Mouse (Mus musculus): ENCODE data around the gene Rars2.
"Not testable (repeated sequence)": the region's sequence is repeated elsewhere in the genome, so short reads cannot be mapped to it uniquely, and the experiment has no call there.

Rars2 gene

GRCm38 (mm10) chr4:34614630-34615094 lies at the start of gene Rars2, which contains the start of gene Orc3:
TSS of gene Rars2 (plus strand) at chr4:34614957.
TSS of gene Orc3 (minus strand) at chr4:34614944.
- peak; percentile 95 for ATAC-seq (ENCODE audit: low TSS enrichment)

DNA sequence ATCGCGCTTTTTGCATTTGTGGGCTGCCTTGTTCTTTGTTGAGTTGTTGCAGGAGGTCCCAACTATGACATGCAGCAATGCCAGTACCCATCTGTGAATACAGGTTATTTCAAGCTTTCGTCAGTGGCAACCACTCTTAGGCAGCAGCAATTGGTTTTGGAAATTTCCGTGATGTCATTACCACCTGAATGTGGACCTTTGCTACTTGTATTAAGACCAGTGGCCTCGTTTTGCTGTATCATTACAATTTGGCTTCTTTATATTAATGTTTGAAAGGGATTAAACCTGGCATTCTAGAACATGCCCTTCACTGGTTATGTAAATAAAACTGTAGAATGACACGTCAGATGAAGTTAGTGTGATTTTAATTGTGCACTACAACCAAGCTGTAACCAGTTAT lies 48.5 kb upstream of the Rars2 start:
- no peak for ATAC-seq (ENCODE audit: low TSS enrichment)

DNA sequence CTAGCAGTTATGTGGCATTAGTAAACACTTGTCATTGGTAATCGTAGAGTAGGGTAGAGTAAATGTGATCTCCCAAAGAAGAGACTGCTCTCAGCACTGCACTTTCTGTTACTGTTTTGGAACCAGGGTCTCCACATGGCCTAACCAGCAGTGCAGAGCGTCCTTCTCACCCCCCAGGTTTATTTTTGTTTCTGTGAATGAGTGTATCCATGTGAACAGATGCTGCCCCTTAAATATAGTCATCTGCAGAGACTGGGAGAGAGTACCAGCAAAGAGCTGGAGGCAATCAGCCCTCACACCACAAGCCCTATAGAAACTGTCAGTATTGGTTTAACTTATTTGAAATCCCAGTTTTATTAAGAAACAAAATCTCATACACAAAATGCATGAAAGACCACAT lies 41.9 kb upstream of the Rars2 start:
- ATAC-seq (ENCODE audit: low TSS enrichment), result peak; percentile 74

- peak; percentile 72 for ATAC-seq (ENCODE audit: low TSS enrichment)
Observed at GRCm38 (mm10) chr4:34577028-34577427, 37.7 kb upstream of the Rars2 start.

- no peak for ATAC-seq (ENCODE audit: low TSS enrichment)
Observed at GRCm38 (mm10) chr4:34579215-34579614, 35.5 kb upstream of the Rars2 start.

DNA sequence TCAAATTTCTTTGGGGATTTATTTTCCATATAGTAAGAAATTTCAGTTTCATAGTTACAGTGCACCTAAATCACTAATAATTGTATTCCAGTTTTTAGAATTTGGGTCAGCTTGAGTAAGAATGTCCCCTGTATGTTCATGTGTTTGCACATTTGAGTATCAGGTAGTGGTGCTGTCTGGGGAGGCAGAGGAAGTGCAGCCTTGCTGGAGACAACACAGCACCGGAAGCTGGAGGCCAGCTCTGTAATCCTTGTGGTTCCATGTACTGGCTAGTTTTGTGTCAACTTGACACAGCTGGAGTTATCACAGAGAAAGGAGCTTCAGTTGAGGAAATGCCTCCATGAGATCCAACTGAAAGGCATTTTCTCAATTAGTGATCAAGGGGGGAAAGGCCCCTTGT lies 33.3 kb upstream of the Rars2 start:
- not testable (repeated sequence) for ATAC-seq (ENCODE audit: low TSS enrichment)

GRCm38 (mm10) chr4:34581990-34582389 lies 32.8 kb upstream of the Rars2 start:
- ATAC-seq (ENCODE audit: low TSS enrichment), result peak; percentile 60

DNA sequence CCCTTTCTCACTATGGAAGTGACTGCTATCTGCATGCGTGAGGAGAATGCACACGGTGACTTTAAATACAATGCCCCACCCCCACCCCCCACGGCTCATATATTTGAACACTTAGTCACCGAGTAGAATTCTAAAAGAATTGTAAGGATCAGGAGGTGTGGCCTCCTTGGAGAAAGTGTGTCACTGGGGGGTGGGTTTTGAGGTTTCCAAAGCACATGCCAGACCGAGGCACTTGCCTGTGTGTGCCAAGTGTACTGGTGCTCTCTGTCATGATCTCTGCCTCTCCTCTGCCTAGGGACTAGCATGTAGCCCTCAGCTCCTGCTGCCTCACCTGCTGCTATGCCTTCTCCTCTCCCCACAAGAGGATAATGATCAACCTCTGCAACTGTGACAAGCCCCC lies 32.3 kb upstream of the Rars2 start:
- 0 out of 2 replicates have a peak, but pooled peaks have one; percentile 19 for ATAC-seq (ENCODE audit: low TSS enrichment)

- ATAC-seq (ENCODE audit: low TSS enrichment), result no peak
Observed at GRCm38 (mm10) chr4:34583427-34583826, 31.3 kb upstream of the Rars2 start.

DNA sequence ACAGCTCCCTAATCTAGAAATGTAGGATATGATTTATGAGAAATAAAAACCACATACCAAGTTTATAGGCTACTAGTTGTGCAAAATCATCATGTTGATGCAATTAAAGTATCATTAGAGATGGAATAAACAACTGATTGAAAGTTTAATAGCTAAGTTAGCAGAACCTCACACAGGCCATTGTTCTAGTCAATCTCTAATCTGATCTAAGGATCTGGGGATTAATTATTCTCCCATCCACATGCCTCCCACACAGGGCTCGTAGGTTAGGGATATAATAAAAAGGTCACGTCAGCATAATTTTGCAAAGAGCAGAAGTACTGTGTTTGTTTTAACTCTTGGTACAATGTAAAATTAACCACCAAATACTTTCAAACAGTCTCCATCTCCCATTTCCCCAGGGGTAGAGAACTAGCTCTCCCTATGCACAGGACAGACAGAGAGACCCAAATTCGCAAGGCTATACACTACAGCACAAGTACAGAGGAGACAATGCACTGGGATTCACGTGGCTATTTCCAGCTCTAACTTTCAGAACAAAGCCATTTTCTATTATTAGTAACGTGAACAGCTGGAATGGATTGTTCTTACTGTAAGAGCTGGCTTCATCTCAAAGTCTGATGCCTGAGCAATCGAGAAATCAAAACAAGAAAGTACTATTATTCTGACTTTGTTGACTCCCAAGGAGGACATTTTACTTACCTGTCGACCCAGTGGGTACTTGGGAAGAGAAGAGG lies 29.7 kb upstream of the Rars2 start:
- ATAC-seq (ENCODE audit: low TSS enrichment), result no peak

DNA sequence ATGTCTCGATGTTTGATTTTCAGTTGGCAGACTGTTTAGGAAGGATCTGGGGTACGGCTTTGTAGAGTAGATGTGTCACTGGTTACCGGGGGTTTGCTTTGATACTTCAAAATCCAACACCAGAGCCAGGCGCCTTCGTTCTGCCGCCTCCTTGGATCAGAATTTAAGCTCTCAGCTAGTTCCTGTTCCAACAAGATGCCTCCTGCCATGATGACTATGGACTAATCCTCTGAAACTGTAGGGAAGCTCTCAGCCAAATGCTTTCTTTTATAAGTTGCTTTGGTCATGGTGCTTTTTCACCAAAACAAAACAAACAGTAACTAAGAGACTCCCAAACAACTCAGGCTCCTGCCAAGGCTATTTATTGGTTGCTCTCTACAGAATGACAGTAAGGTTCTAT lies 11.6 kb upstream of the Rars2 start:
- ATAC-seq (ENCODE audit: low TSS enrichment), result no peak

DNA sequence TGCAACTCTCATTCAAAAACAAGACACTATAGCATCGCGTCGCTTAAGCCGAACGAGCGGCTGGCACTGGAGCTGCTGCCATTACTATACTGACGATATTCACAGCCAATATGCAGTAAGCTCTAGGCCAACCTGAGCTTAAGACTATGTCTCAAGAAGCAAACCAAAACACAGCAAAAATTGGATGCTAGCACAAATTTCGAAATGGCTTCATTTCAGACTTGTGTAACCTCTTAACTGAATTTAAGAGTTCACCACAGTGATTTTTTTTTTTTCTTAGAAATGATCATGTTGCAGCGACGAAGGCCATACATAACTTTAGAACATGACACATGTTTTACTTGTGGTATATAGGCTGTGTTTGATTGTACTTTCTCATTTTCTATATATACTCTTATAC lies 8.1 kb upstream of the Rars2 start:
- no peak for ATAC-seq (ENCODE audit: low TSS enrichment)

- no peak for ATAC-seq (ENCODE audit: low TSS enrichment)
Observed at GRCm38 (mm10) chr4:34613571-34614145, 1.1 kb upstream of the Rars2 start.

GRCm38 (mm10) chr4:34615303-34615702 lies 546 bp downstream of the Rars2 start:
- peak; percentile 31 for ATAC-seq (ENCODE audit: low TSS enrichment)

DNA sequence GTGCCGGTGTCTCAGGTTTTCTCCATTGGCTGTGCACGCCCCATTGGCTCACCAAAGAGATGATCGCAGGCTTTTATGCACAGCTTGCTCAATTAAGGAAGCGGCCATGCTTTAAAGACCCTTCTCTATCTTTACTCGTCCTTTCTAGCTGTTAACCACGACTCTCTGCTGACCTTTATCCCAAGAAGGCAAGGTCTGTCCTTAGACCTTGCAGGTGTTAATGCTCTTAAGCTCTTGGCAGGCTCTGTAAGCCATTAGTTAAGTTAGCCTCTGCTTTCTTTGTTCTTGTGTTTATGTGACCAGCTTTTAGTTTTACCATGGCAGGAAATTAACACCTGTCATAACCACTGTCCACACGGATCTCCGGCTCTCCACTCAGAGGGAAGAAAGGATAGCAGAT lies 1.4 kb downstream of the Rars2 start:
- no peak for ATAC-seq (ENCODE audit: low TSS enrichment)

DNA sequence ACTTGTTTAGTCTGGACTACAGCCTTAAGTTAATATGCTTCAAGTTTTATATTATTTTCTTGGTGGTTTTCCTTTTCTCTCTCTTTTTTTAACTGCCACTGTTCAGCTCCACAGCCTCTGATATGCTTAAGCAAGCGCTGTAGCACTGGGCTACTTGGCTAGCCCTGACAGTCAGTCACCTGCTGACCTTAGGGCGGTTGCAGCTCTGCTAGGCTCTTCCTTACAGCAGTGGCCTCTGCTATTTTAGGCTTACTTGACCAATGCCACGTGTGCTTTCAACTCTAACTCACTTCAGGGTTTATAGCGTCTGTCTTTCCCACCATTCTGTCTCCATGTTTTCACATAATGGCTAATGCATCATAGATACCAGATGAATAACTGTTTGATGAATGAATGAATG lies 10.8 kb downstream of the Rars2 start:
- ATAC-seq (ENCODE audit: low TSS enrichment), result no peak

- ATAC-seq (ENCODE audit: low TSS enrichment), result no peak
Observed at GRCm38 (mm10) chr4:34626401-34626800, 11.6 kb downstream of the Rars2 start.

DNA sequence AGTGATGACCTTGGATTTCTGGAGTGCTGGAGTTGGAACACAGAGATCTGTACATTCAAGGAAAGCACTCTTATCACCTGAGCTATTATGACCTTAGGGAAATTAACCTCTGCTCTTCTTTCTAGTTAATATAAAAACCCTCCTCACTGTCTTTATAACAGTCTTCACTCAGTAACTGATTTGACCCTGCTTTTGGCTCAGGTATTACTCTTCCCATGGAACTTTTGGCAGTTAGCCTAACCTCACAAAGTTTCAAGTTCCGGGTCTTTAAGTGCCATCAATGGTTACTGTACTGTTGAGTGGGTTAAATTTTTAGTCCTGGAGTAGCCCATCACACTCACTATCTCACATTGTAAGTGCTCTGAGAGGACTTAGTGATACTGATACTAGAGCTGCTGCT lies 15.2 kb downstream of the Rars2 start:
- no peak for ATAC-seq (ENCODE audit: low TSS enrichment)

GRCm38 (mm10) chr4:34634129-34634528 lies 19.4 kb downstream of the Rars2 start:
- no peak for ATAC-seq (ENCODE audit: low TSS enrichment)

DNA sequence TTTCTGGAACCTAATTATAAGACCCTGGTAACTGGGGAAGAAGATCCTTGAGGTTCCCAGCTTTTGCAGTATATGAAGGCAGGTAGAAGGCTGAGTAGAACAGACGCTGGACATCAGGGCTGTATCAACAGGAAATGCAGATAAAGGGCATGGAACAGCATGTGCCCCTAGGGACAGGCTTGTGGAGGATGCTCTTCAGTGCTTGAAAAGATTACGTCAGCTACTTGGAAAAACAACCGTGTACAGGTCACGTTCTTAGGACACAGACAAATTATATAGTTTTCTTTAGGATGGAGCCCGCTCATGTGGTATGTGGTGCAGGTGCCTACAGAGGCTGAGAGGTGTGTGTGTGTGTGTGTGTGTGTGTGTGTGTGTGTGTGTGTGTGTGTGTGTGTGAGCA lies 21.3 kb downstream of the Rars2 start:
- ATAC-seq (ENCODE audit: low TSS enrichment), result no peak

DNA sequence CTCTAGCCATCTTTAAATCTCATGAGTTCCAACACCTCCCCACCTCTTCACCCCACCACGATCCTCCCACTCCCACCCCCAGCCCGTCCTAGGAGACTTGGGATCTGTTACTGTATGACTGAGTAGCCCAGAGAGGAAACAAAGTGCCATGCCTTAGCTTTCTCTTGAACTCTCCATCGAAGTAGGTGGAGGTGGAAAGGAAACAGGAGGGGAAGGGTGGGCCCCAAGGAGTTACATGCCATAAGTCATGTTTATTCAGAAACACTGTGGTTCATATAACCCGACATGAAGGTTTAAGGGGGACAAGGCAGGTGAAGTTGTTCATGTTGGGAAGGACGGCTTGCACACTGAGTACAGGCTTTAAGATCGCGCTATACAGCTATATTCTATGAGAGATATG lies 22.6 kb downstream of the Rars2 start:
- ATAC-seq (ENCODE audit: low TSS enrichment), result no peak

DNA sequence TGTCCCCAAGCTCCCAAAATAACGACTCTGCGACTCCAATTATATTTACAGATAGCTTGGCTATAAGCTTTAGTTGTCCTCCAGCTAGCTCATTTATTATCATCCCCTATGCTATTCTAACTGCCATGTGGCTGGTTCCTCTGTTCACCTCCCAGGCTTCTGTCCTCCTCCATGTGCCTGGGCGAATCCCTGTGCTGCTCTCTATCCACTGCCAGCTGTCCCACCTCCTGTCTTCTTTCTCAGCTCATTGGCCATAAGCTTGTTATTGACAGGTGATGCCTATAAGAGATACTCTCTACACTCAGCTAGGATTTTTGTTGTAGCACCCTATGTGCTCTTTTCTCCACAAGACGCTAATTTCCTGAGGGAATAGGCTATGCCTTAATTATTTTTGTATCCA lies 23.1 kb downstream of the Rars2 start:
- ATAC-seq (ENCODE audit: low TSS enrichment), result peak; percentile 65

- no peak for ATAC-seq (ENCODE audit: low TSS enrichment)
Observed at GRCm38 (mm10) chr4:34639745-34640364, 25.1 kb downstream of the Rars2 start.

Data from frontal cortex, adult (tissue).